Mouse (Mus musculus): Measurements from ENCODE around the gene Cfap61. TPM values are rescaled to one million over a fixed set of nuclear protein-coding genes. Genes with fewer than 3 reads are reported as not detected.

The Cfap61 gene
- polyA plus RNA-seq, 1 experiment: 2.2 TPM

GRCm38 (mm10) chr2:146221076-146221928, 286.7 kb downstream of the Cfap61 start, which contains the start of gene Insm1:
Gene Insm1 (plus strand): TSS chr2:146221921.
- peaks cover 3% of the 10 kb centered on the region; the same call in 1 of the 2 replicates for H3K4me1 ChIP-seq (ENCODE audit: control insufficient read depth, insufficient read depth, low read length)
- peak within 1 kb of the TSS; percentile 81 for H3K4me3 ChIP-seq (ENCODE audit: insufficient read depth, low read length)
- peak within 1 kb of the TSS; percentile 90 for H3K27ac ChIP-seq (ENCODE audit: insufficient read depth, low read length)
- TF ChIP-seq CTCF (IDR thresholded peaks at IDR 0.05; ENCODE audit: extremely low read depth, insufficient read depth, low read length) (no peak), POLR2A (IDR thresholded peaks at IDR 0.05; ENCODE audit: extremely low read depth, insufficient read depth, low read length) (no peak)

DNA sequence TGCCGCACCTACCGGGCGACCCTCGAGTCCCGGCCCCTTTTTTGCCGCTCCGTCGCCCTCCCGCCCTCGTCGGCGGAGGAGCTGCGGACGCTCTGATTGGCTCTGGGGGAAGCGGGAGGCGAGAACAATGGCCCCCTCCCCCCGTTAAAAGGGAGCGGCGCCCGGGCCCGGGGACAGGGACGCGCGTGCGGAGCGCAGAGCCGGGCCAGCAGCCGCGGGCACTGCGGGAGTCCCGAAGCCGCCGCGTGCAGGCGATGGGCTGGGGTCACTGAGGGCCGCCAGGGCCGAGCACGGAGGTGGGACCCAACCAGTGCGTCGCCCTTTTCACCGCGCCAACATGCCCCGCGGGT, 287.3 kb downstream of the Cfap61 start:
- Histone ChIP-seq H3K4me3 (ENCODE audit: insufficient read depth, low read length) (peak overlapping the region; percentile 81), H3K27ac (ENCODE audit: insufficient read depth, low read length) (peak overlapping the region; percentile 90), H3K4me1 (ENCODE audit: control insufficient read depth, insufficient read depth, low read length) (no peaks in the 10 kb centered on the region)
- TF ChIP-seq POLR2A (IDR thresholded peaks at IDR 0.05; ENCODE audit: extremely low read depth, insufficient read depth, low read length) (0 out of 2 replicates have a peak, but pooled peaks have one; percentile 32), CTCF (IDR thresholded peaks at IDR 0.05; ENCODE audit: extremely low read depth, insufficient read depth, low read length) (no peak)

DNA sequence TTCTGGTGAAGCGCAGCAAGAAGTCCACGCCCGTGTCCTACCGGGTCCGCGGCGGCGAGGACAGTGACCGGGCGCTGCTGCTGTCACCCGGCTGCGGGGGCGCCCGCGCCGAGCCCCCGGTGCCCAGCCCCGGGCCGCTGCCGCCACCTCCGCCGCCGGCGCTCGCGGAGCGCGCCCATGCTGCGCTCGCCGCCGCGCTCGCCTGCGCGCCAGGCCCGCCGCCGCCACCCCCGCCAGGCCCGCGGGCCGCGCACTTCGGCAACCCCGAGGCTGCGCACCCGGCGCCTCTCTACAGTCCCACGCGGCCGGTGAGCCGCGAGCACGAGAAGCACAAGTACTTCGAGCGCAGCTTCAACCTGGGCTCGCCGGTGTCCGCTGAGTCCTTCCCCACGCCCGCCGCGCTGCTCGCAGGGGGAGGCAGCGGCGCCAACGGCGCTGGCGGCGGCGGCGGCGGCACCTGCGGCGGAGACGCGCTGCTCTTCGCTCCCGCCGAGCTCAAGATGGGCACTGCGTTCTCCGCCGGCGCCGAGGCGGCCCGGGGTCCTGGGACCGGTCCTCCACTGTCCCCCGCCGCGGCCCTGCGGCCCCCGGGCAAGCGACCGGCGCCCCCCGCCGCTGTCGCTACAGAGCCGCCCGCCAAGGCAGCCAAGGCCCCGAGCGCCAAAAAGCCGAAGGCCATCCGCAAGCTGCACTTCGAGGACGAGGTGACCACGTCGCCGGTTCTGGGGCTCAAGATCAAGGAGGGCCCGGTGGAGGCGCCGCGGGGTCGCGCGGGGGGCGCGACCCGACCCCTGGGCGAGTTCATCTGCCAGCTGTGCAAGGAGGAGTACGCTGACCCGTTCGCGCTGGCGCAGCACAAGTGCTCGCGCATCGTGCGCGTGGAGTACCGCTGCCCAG, 287.9 kb downstream of the Cfap61 start:
- H3K4me1 ChIP-seq (ENCODE audit: control insufficient read depth, insufficient read depth, low read length): no peaks in the 10 kb centered on the region
- H3K27ac ChIP-seq (ENCODE audit: insufficient read depth, low read length): peak overlapping the region; percentile 90
- no peak for TF ChIP-seq CTCF (IDR thresholded peaks at IDR 0.05; ENCODE audit: extremely low read depth, insufficient read depth, low read length)
- peak overlapping the region; percentile 81 for H3K4me3 ChIP-seq (ENCODE audit: insufficient read depth, low read length)

DNA sequence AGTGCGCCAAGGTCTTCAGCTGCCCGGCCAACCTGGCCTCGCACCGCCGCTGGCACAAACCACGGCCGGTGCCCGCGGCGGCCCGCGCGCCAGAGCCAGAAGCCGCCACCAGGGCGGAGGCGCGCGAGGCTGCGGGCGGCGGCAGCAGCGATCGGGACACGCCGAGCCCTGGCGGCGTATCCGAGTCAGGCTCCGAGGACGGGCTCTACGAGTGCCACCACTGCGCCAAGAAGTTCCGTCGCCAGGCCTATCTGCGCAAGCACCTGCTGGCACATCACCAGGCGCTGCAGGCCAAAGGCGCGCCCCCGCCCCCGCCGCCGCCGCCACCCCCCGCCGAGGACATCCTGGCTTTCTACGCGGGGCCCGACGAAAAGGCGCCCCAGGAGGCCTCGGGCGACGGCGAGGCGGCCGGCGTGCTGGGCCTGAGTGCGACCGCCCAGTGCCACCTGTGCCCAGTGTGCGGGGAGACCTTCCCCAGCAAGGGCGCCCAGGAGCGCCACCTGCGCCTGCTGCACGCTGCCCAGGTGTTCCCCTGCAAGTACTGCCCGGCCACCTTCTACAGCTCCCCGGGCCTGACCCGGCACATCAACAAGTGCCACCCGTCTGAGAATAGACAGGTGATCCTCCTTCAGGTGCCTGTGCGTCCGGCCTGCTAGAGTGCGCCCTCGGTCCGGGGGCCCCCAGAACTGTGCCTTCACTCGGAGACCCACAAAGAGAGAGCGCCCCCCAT, 288.8 kb downstream of the Cfap61 start:
- Histone ChIP-seq H3K4me3 (ENCODE audit: insufficient read depth, low read length) (peak overlapping the region; percentile 81), H3K27ac (ENCODE audit: insufficient read depth, low read length) (no peak overlapping the region), H3K4me1 (ENCODE audit: control insufficient read depth, insufficient read depth, low read length) (no peaks in the 10 kb centered on the region)
- TF ChIP-seq CTCF (IDR thresholded peaks at IDR 0.05; ENCODE audit: extremely low read depth, insufficient read depth, low read length) (no peak), POLR2A (IDR thresholded peaks at IDR 0.05; ENCODE audit: extremely low read depth, insufficient read depth, low read length) (no peak)

- Histone ChIP-seq H3K4me3 (ENCODE audit: insufficient read depth, low read length) (peak overlapping the region; percentile 81), H3K27ac (ENCODE audit: insufficient read depth, low read length) (no peak overlapping the region), H3K4me1 (ENCODE audit: control insufficient read depth, insufficient read depth, low read length) (no peaks in the 10 kb centered on the region)
- TF ChIP-seq CTCF (IDR thresholded peaks at IDR 0.05; ENCODE audit: extremely low read depth, insufficient read depth, low read length) (no peak), POLR2A (IDR thresholded peaks at IDR 0.05; ENCODE audit: extremely low read depth, insufficient read depth, low read length) (no peak)
Measured at GRCm38 (mm10) chr2:146224141-146224540, 289.6 kb downstream of the Cfap61 start.

DNA sequence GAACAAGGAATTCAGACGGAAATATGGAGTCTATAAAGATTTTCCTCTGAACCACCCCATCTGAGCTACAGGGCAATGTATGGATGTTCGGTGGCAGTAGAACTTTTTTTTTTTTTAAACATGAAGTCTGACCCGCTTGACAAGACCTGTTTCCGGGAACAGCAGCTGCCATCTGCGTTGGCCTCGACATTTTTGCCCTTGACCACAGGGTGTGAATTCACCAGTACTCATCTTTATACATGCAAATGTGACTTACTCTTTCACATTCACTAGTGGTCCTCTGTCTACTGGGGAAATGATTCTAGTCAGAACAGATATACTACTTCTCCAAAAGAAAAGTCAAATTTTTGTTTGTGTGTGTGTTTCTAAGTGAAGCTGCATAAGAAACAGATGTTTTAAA, 291.2 kb downstream of the Cfap61 start:
- TF ChIP-seq POLR2A (IDR thresholded peaks at IDR 0.05; ENCODE audit: extremely low read depth, insufficient read depth, low read length) (no peak), CTCF (IDR thresholded peaks at IDR 0.05; ENCODE audit: extremely low read depth, insufficient read depth, low read length) (no peak)
- no peaks in the 10 kb centered on the region for H3K4me1 ChIP-seq (ENCODE audit: control insufficient read depth, insufficient read depth, low read length)
- H3K27ac ChIP-seq (ENCODE audit: insufficient read depth, low read length): no peak overlapping the region
- no peak overlapping the region for H3K4me3 ChIP-seq (ENCODE audit: insufficient read depth, low read length)

GRCm38 (mm10) chr2:146226484-146226883, 291.9 kb downstream of the Cfap61 start:
- Histone ChIP-seq H3K27ac (ENCODE audit: insufficient read depth, low read length) (no peak overlapping the region), H3K4me3 (ENCODE audit: insufficient read depth, low read length) (no peak overlapping the region), H3K4me1 (ENCODE audit: control insufficient read depth, insufficient read depth, low read length) (peaks cover 2% of the 10 kb centered on the region; the same call in 1 of the 2 replicates)
- TF ChIP-seq CTCF (IDR thresholded peaks at IDR 0.05; ENCODE audit: extremely low read depth, insufficient read depth, low read length) (no peak), POLR2A (IDR thresholded peaks at IDR 0.05; ENCODE audit: extremely low read depth, insufficient read depth, low read length) (no peak)

GRCm38 (mm10) chr2:146227646-146228045, 293.1 kb downstream of the Cfap61 start:
- TF ChIP-seq POLR2A (IDR thresholded peaks at IDR 0.05; ENCODE audit: extremely low read depth, insufficient read depth, low read length): no peak
- no peak for TF ChIP-seq CTCF (IDR thresholded peaks at IDR 0.05; ENCODE audit: extremely low read depth, insufficient read depth, low read length)
- H3K27ac ChIP-seq (ENCODE audit: insufficient read depth, low read length): no peak overlapping the region
- H3K4me1 ChIP-seq (ENCODE audit: control insufficient read depth, insufficient read depth, low read length): peaks cover 4% of the 10 kb centered on the region; the same call in 1 of the 2 replicates
- H3K4me3 ChIP-seq (ENCODE audit: insufficient read depth, low read length): no peak overlapping the region

DNA sequence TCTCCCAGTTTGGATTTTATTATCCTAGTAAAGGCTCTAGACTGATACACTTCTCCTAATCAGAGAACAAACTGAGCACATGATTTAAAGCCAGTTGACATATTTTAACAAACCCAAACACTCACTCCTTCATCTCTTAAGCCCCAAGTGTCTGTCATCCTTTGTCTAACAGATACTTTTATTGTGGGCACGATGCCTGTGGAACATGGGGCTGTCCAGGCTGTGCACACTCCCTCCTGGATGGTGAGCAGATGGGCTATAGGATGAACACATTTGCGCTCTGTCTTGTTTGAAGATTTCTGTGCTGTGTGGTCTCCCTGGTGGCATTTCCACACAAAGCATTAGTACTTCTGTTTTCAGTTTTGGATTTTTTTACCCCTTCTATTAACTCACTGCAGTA, 293.9 kb downstream of the Cfap61 start:
- Histone ChIP-seq H3K4me1 (ENCODE audit: control insufficient read depth, insufficient read depth, low read length) (peaks cover 4% of the 10 kb centered on the region; the same call in 1 of the 2 replicates), H3K27ac (ENCODE audit: insufficient read depth, low read length) (no peak overlapping the region), H3K4me3 (ENCODE audit: insufficient read depth, low read length) (no peak overlapping the region)
- TF ChIP-seq POLR2A (IDR thresholded peaks at IDR 0.05; ENCODE audit: extremely low read depth, insufficient read depth, low read length) (no peak), CTCF (IDR thresholded peaks at IDR 0.05; ENCODE audit: extremely low read depth, insufficient read depth, low read length) (no peak)
